Comparison of ENCODE assay signal across 17 mouse cellular contexts in genomic region chr5:140674036-140674435, GRCm38 (mm10).
"Had no signal": no experiment of that assay in that cellular context is flagged by ENCODE, and none has a peak within 500 bp of the region (broad histone marks: within the 10 kb centered on the region; RNA-seq: fewer than 3 reads in every experiment).

No protein-coding gene starts in this region.

- H3K4me2 ChIP-seq: lung, embryonic 14.5 days; midbrain, embryonic 12.5 days; midbrain, embryonic 15.5 days; neural tube, embryonic 13.5 days had no signal

- H3K27ac ChIP-seq: kidney, postnatal 0 days; left cerebral cortex, adult 2 months; liver, embryonic 14.5 days; macrophage; midbrain, embryonic 12.5 days; midbrain, embryonic 15.5 days had no signal

- H3K4me1 ChIP-seq: midbrain, embryonic 12.5 days had no signal

- H3K4me3 ChIP-seq: left cerebral cortex, adult 2 months; midbrain, embryonic 12.5 days; midbrain, embryonic 15.5 days; neural tube, embryonic 13.5 days had no signal

- H3K9me3 ChIP-seq: midbrain, embryonic 12.5 days; midbrain, embryonic 15.5 days; neural tube, embryonic 13.5 days had no signal

- H3K9ac ChIP-seq: liver, embryonic 14.5 days; liver, postnatal 0 days; lung, embryonic 14.5 days; midbrain, embryonic 12.5 days; midbrain, embryonic 15.5 days had no signal

- ATAC-seq: liver, postnatal 0 days; lung, postnatal 0 days; midbrain, embryonic 15.5 days had no signal

- DNase-seq: kidney, adult 2 months; kidney, postnatal 25 days; layer of hippocampus, postnatal 36 days; liver, postnatal 0 days; lung, embryonic 14.5 days; right cerebral cortex, postnatal 4 days; thymus, adult 2 months; thymus, postnatal 14 days; thymus, postnatal 4 days had no signal

- H3K27me3 ChIP-seq: midbrain, embryonic 12.5 days; midbrain, embryonic 15.5 days; neural tube, embryonic 13.5 days had no signal
